Mouse (Mus musculus) forebrain, postnatal 0 days (tissue): ENCODE data around the gene Cd8b1. TPM values are rescaled to one million over a fixed set of nuclear protein-coding genes. Genes with fewer than 3 reads are reported as not detected.

Experiments used
- ATAC-seq: fragments of 200-750 bp; cut with Nextera tagmentation; 2 replicates; pipeline ENCODE4 v1.8.0; 2017; ENCODE audit warnings: mild to moderate bottlenecking, moderate library complexity
- DNase-seq: peaks from one replicate; pipeline ENCODE4 v3.0.0-alpha.2; 2015
- H3K27ac ChIP-seq: fragments of 300-500 bp; sonication (generic); 2 replicates; pipeline ENCODE4 v1.5.1; 2014; ENCODE audit warnings: low read depth, mild to moderate bottlenecking, antibody characterized with exemption, low read length, moderate library complexity, mixed read lengths
- H3K27me3 ChIP-seq: fragments of 300-500 bp; sonication (generic); 2 replicates; pipeline ENCODE4 v1.6.1; 2014; ENCODE audit warnings: mild to moderate bottlenecking, low read length, mixed read lengths; ENCODE audit not compliant: insufficient read depth
- H3K36me3 ChIP-seq: fragments of 300-500 bp; sonication (generic); 2 replicates; pipeline ENCODE4 v1.6.1; 2014; ENCODE audit warnings: mild to moderate bottlenecking, moderate library complexity; ENCODE audit not compliant: insufficient read depth
- H3K4me1 ChIP-seq: fragments of 300-500 bp; sonication (generic); 2 replicates; pipeline ENCODE4 v1.6.1; 2014; ENCODE audit warnings: antibody characterized with exemption; ENCODE audit not compliant: insufficient read depth
- H3K4me2 ChIP-seq: fragments of 300-500 bp; sonication (generic); 2 replicates; pipeline ENCODE4 v1.6.1; 2014; ENCODE audit warnings: low read depth, mild to moderate bottlenecking, moderate library complexity
- H3K4me3 ChIP-seq: fragments of 300-500 bp; sonication (generic); 2 replicates; pipeline ENCODE4 v1.5.1; 2014; ENCODE audit warnings: low read depth, low read length, mixed read lengths
- H3K9ac ChIP-seq: fragments of 300-500 bp; sonication (generic); 2 replicates; pipeline ENCODE4 v1.6.1; 2014; ENCODE audit warnings: mild to moderate bottlenecking
- H3K9me3 ChIP-seq: fragments of 300-500 bp; sonication (generic); 2 replicates; pipeline ENCODE4 v1.6.1; 2016; ENCODE audit warnings: low read length
- CTCF ChIP-seq: sonication (generic); IDR thresholded peaks from 2 replicates; pipeline ENCODE4 v1.5.1; 2016; ENCODE audit warnings: antibody characterized with exemption, control low read depth, low read depth
- WGBS: fragments of 180-500 bp; shearing (Covaris S2); extraction: QIAGEN DNeasy Blood & Tissue Kit; methylation state at CpG from one replicate; pipeline ENCODE4 v1.1.7; 2014; 5-methylcytosine and 5-hydroxymethylcytosine counted together
- polyA plus RNA-seq: library from polyadenylated mRNA; unstranded; fragments of >200 nt; fragmentation: Nextera tagmentation; extraction: Ambion mirVana; gene quantifications from 2 replicates; pipeline ENCODE4 v1.2.1, GENCODE M21; 2015
- total RNA-seq: library from RNA; depleted of rRNA; stranded (reverse); fragments of >200 nt; gene quantifications from 2 replicates; pipeline ENCODE4 v1.2.3, GENCODE M21; 2014; rRNA removed

Gene Cd8b1
- total and polyA plus RNA-seq, 2 experiments from 2014 or later = not detected

DNA sequence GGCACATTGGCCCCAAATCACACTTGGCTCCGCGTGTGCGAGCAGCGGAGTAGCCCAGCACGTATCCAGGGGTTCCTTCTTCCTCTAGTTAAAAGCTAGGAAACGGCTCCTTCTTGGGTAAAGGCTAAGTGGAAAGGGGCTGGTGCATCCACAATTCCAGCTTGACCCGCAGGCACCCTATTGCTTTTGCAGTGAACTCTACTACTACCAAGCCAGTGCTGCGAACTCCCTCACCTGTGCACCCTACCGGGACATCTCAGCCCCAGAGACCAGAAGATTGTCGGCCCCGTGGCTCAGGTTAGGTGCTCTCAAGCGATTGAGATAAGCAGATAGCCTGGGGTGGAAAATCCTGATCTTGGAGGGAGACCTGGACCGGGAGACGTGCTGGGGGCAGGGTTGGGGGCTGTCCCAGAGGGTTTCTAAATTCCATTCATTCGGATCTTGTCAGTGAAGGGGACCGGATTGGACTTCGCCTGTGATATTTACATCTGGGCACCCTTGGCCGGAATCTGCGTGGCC, 51.8 kb downstream of the Cd8b1 start:
- Histone ChIP-seq H3K27me3 (no peaks in the 10 kb centered on the region), H3K9me3 (no peaks in the 10 kb centered on the region), H3K4me1 (no peaks in the 10 kb centered on the region), H3K9ac (no peak overlapping the region), H3K36me3 (no peaks in the 10 kb centered on the region), H3K27ac (no peak overlapping the region), H3K4me2 (no peak overlapping the region), H3K4me3 (no peak overlapping the region)
- TF ChIP-seq CTCF = no peak
- DNase-seq (no peak), ATAC-seq (no peak)
- WGBS = 90% methylated on average over 19 of the region's 19 CpGs

DNA sequence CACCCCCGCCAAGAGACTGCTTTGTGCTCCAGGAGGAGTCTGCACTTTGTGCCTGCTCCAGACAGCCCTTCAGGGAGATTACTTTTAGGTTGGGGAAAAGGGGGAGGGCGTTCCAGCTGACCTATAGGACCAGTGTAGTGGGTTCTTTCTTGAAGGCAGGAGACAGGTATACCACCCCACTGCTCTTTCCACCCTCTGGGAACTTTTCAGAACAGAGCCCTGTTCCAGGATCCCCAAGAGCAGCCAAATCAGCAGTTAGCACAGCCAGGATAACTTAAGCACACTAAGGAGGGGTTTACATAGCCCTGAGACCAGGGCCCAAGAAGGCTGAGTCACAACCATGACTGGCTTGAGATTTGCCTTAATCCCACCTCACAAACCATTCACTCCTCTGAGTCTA, 52.3 kb downstream of the Cd8b1 start:
- DNase-seq = no peak
- TF ChIP-seq CTCF = no peak
- Histone ChIP-seq H3K9me3 (no peaks in the 10 kb centered on the region), H3K27me3 (no peaks in the 10 kb centered on the region), H3K9ac (no peak overlapping the region), H3K4me1 (no peaks in the 10 kb centered on the region), H3K36me3 (no peaks in the 10 kb centered on the region), H3K27ac (no peak overlapping the region), H3K4me2 (no peak overlapping the region), H3K4me3 (no peak overlapping the region)
- no peak for ATAC-seq
- WGBS = 86% methylated on average over 2 of the region's 2 CpGs

- no peaks in the 10 kb centered on the region for H3K4me1 ChIP-seq
- H3K9ac ChIP-seq = no peak overlapping the region
- no peak overlapping the region for H3K27ac ChIP-seq
- ATAC-seq (no peak), DNase-seq (no peak)
- TF ChIP-seq CTCF = no peak
- no peak overlapping the region for H3K4me2 ChIP-seq
- 98% methylated on average over 13 of the region's 13 CpGs for WGBS
- no peaks in the 10 kb centered on the region for H3K9me3 ChIP-seq
- no peaks in the 10 kb centered on the region for H3K36me3 ChIP-seq
- no peak overlapping the region for H3K4me3 ChIP-seq
- no peaks in the 10 kb centered on the region for H3K27me3 ChIP-seq
Measured at GRCm38 (mm10) chr6:71376711-71377110, 54.1 kb downstream of the Cd8b1 start.

DNA sequence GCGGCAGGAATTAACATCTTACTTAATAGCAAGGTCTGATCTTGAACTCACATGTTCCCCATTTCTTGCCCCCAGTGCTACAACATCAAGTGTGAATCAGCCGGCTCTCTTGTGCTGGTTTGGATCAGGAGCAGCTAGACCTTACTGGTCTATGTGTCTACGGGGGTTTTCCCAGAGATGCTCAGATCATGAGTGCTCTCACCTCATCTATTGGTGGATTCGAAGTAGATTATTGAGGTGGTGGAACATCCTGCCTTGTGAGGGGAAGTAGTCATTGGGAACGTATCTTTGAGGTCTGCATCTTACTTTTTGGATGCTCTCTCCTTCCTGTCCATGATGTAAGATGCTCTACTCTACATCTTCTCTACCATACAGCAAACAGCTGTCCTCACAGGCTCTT, 59.1 kb downstream of the Cd8b1 start:
- Histone ChIP-seq H3K27ac (no peak overlapping the region), H3K9ac (no peak overlapping the region), H3K4me1 (no peaks in the 10 kb centered on the region), H3K4me2 (no peak overlapping the region), H3K36me3 (no peaks in the 10 kb centered on the region), H3K9me3 (no peaks in the 10 kb centered on the region), H3K27me3 (no peaks in the 10 kb centered on the region), H3K4me3 (no peak overlapping the region)
- TF ChIP-seq CTCF = no peak
- no peak for ATAC-seq
- no peak for DNase-seq
- WGBS = 95% methylated on average over 5 of the region's 5 CpGs

Other genes starting within 250 kb of the Cd8b1 start
- 4.0 and 5.2 TPM in 2 replicates for gene Thnsl2, start 178.3 kb upstream of the Cd8b1 start, total RNA-seq
- 4.6 and 6.1 TPM in 2 replicates for gene Thnsl2, start 178.3 kb upstream of the Cd8b1 start, polyA plus RNA-seq
- gene Fabp1, start 123.0 kb upstream of the Cd8b1 start, total RNA-seq = not detected in 2 replicates
- gene Fabp1, start 123.0 kb upstream of the Cd8b1 start, polyA plus RNA-seq = not detected in 2 replicates
- 13.6 and 20.9 TPM in 2 replicates for gene Krcc1, start 51.1 kb upstream of the Cd8b1 start, total RNA-seq
- gene Krcc1, start 51.1 kb upstream of the Cd8b1 start, polyA plus RNA-seq = 14.0 and 14.6 TPM in 2 replicates
- 1.5 and 1.8 TPM in 2 replicates for gene Smyd1, start 555 bp upstream of the Cd8b1 start, total RNA-seq
- 0.52 and 0.57 TPM in 2 replicates for gene Smyd1, start 555 bp upstream of the Cd8b1 start, polyA plus RNA-seq
- gene Cd8a, start 50.6 kb downstream of the Cd8b1 start, total RNA-seq = not detected in 2 replicates
- gene Cd8a, start 50.6 kb downstream of the Cd8b1 start, polyA plus RNA-seq = not detected in 2 replicates
- gene Rmnd5a, start 117.8 kb downstream of the Cd8b1 start, total RNA-seq = 45.6 and 55.6 TPM in 2 replicates
- 5.3 and 6.4 TPM in 2 replicates for gene Rmnd5a, start 117.8 kb downstream of the Cd8b1 start, polyA plus RNA-seq
- gene Rnf103, start 171.1 kb downstream of the Cd8b1 start, total RNA-seq = 34.5 and 41.0 TPM in 2 replicates
- 15.6 and 21.3 TPM in 2 replicates for gene Rnf103, start 171.1 kb downstream of the Cd8b1 start, polyA plus RNA-seq
- 83.0 and 90.3 TPM in 2 replicates for gene Chmp3, start 221.0 kb downstream of the Cd8b1 start, total RNA-seq
- 60.1 and 63.8 TPM in 2 replicates for gene Chmp3, start 221.0 kb downstream of the Cd8b1 start, polyA plus RNA-seq